Mouse (Mus musculus) stomach, embryonic 14.5 days (tissue): ENCODE measurements around the gene Tns3. TPM values are rescaled to one million over a fixed set of nuclear protein-coding genes. Genes with fewer than 3 reads are reported as not detected.

Experiments
- ATAC-seq: fragments of 200-750 bp; cut with Nextera tagmentation; 2 replicates; pipeline ENCODE4 v1.8.0; 2017; ENCODE audit warnings: low read depth, moderate TSS enrichment; ENCODE audit not compliant: insufficient number of reproducible peaks, insufficient read depth, low FRiP score
- H3K27ac ChIP-seq: fragments of 300-500 bp; sonication (generic); 2 replicates; pipeline ENCODE4 v1.5.1; 2014; ENCODE audit warnings: mild to moderate bottlenecking, low read length, moderate library complexity, mixed read lengths
- H3K27me3 ChIP-seq: fragments of 300-500 bp; sonication (generic); 2 replicates; pipeline ENCODE4 v1.6.1; 2014; ENCODE audit warnings: low read length, control low read depth, mixed read lengths; ENCODE audit not compliant: control insufficient read depth, insufficient read depth
- H3K36me3 ChIP-seq: fragments of 300-500 bp; sonication (generic); 2 replicates; pipeline ENCODE4 v1.6.1; 2014; ENCODE audit warnings: mild to moderate bottlenecking, control low read depth, low read length, moderate library complexity, mixed read lengths; ENCODE audit not compliant: control insufficient read depth, insufficient read depth
- H3K4me1 ChIP-seq: fragments of 300-500 bp; sonication (generic); 2 replicates; pipeline ENCODE4 v1.6.1; 2014; ENCODE audit warnings: low read length, control low read depth, mixed read lengths; ENCODE audit not compliant: control insufficient read depth, insufficient read depth
- H3K4me2 ChIP-seq: fragments of 300-500 bp; sonication (generic); replicated peaks from 2 replicates; pipeline ENCODE4 v1.6.1; 2014; ENCODE audit warnings: low read depth, low read length, control low read depth
- H3K4me3 ChIP-seq: fragments of 300-500 bp; sonication (generic); 2 replicates; pipeline ENCODE4 v1.5.1; 2014; ENCODE audit warnings: low read depth, low read length, control low read depth
- H3K9ac ChIP-seq: fragments of 300-500 bp; sonication (generic); replicated peaks from 2 replicates; pipeline ENCODE4 v1.6.1; 2014; ENCODE audit warnings: low read depth, mild to moderate bottlenecking, control low read depth, low read length, moderate library complexity, mixed read lengths
- H3K9me3 ChIP-seq: fragments of 300-500 bp; sonication (generic); 2 replicates; pipeline ENCODE4 v1.6.1; 2016; ENCODE audit warnings: low read depth, low read length, control low read depth; ENCODE audit not compliant: control insufficient read depth
- WGBS: fragments of 180-500 bp; shearing (Covaris S2); extraction: QIAGEN DNeasy Blood & Tissue Kit; methylation state at CpG from one replicate; pipeline ENCODE4 v1.1.7; 2014; 5-methylcytosine and 5-hydroxymethylcytosine counted together
- polyA plus RNA-seq: library from polyadenylated mRNA; unstranded; fragments of >200 nt; fragmentation: Nextera tagmentation; extraction: Ambion mirVana; gene quantifications from 2 replicates; pipeline ENCODE4 v1.2.1, GENCODE M21; 2014

The Tns3 gene
- polyA plus RNA-seq, 1 experiment from 2014 or later, result 31.2 TPM

GRCm38 (mm10) chr11:8482721-8483120 lies 181.6 kb downstream of the Tns3 start:
- Histone ChIP-seq H3K4me3 (no peak overlapping the region), H3K27me3 (no peaks in the 10 kb centered on the region), H3K4me2 (no peak overlapping the region), H3K9ac (no peak overlapping the region), H3K27ac (no peak overlapping the region; the same call in 1 of the 2 replicates), H3K36me3 (peaks cover 29% of the 10 kb centered on the region), H3K4me1 (0 out of 2 replicates have a peak, but pooled peaks cover 3% of the 10 kb centered on the region), H3K9me3 (no peaks in the 10 kb centered on the region)
- no peak for ATAC-seq
- 60% methylated on average over 3 of the region's 3 CpGs for WGBS

GRCm38 (mm10) chr11:8481962-8482361 lies 182.4 kb downstream of the Tns3 start:
- H3K27ac ChIP-seq, result no peak overlapping the region
- 0 out of 2 replicates have a peak, but pooled peaks cover 3% of the 10 kb centered on the region for H3K4me1 ChIP-seq
- no peak overlapping the region for H3K4me3 ChIP-seq
- H3K36me3 ChIP-seq, result peaks cover 36% of the 10 kb centered on the region
- H3K9me3 ChIP-seq, result no peaks in the 10 kb centered on the region
- no peak overlapping the region for H3K9ac ChIP-seq
- no peak for ATAC-seq
- no peaks in the 10 kb centered on the region for H3K27me3 ChIP-seq
- H3K4me2 ChIP-seq, result no peak overlapping the region
- 37% methylated on average over 5 of the region's 5 CpGs for WGBS

- no peak overlapping the region for H3K4me2 ChIP-seq
- no peak for ATAC-seq
- H3K4me3 ChIP-seq, result no peak overlapping the region
- H3K27ac ChIP-seq, result no peak overlapping the region
- H3K9ac ChIP-seq, result no peak overlapping the region
- 73% methylated on average over 6 of the region's 6 CpGs for WGBS
- no peaks in the 10 kb centered on the region for H3K27me3 ChIP-seq
- H3K4me1 ChIP-seq, result 0 out of 2 replicates have a peak, but pooled peaks cover 3% of the 10 kb centered on the region
- peaks cover 36% of the 10 kb centered on the region for H3K36me3 ChIP-seq
- no peaks in the 10 kb centered on the region for H3K9me3 ChIP-seq
Observed at GRCm38 (mm10) chr11:8481529-8481928, 182.8 kb downstream of the Tns3 start.

- H3K27me3 ChIP-seq, result no peaks in the 10 kb centered on the region
- H3K4me2 ChIP-seq, result no peak overlapping the region
- no peak overlapping the region for H3K9ac ChIP-seq
- peaks cover 34% of the 10 kb centered on the region for H3K36me3 ChIP-seq
- WGBS, result 90% methylated on average over 2 of the region's 2 CpGs
- ATAC-seq, result no peak
- no peak overlapping the region for H3K27ac ChIP-seq
- no peak overlapping the region for H3K4me3 ChIP-seq
- no peaks in the 10 kb centered on the region for H3K9me3 ChIP-seq
- 0 out of 2 replicates have a peak, but pooled peaks cover 3% of the 10 kb centered on the region for H3K4me1 ChIP-seq
Observed at GRCm38 (mm10) chr11:8479858-8480257, 184.5 kb downstream of the Tns3 start.

GRCm38 (mm10) chr11:8479313-8479712 lies 185.0 kb downstream of the Tns3 start:
- no peak overlapping the region for H3K4me3 ChIP-seq
- WGBS, result 93% methylated on average over 7 of the region's 7 CpGs
- no peak overlapping the region for H3K27ac ChIP-seq
- no peaks in the 10 kb centered on the region for H3K27me3 ChIP-seq
- H3K9me3 ChIP-seq, result no peaks in the 10 kb centered on the region
- ATAC-seq, result no peak
- H3K36me3 ChIP-seq, result peaks cover 33% of the 10 kb centered on the region
- H3K9ac ChIP-seq, result no peak overlapping the region
- 0 out of 2 replicates have a peak, but pooled peaks cover 3% of the 10 kb centered on the region for H3K4me1 ChIP-seq
- H3K4me2 ChIP-seq, result no peak overlapping the region

GRCm38 (mm10) chr11:8473616-8474015 lies 190.7 kb downstream of the Tns3 start:
- Histone ChIP-seq H3K4me1 (peaks cover 17% of the 10 kb centered on the region), H3K9me3 (no peaks in the 10 kb centered on the region), H3K9ac (no peak overlapping the region), H3K27me3 (no peaks in the 10 kb centered on the region), H3K4me3 (no peak overlapping the region), H3K27ac (no peak overlapping the region), H3K36me3 (peaks cover 31% of the 10 kb centered on the region), H3K4me2 (no peak overlapping the region)
- no peak for ATAC-seq
- 76% methylated on average over 5 of the region's 5 CpGs for WGBS

- peaks cover 25% of the 10 kb centered on the region for H3K4me1 ChIP-seq
- H3K27ac ChIP-seq, result no peak overlapping the region
Observed at GRCm38 (mm10) chr11:8472439-8472838, 191.9 kb downstream of the Tns3 start.

GRCm38 (mm10) chr11:8471535-8471934 lies 192.8 kb downstream of the Tns3 start:
- ATAC-seq, result no peak
- Histone ChIP-seq H3K4me2 (no peak overlapping the region), H3K36me3 (peaks cover 12% of the 10 kb centered on the region), H3K9ac (no peak overlapping the region), H3K27ac (no peak overlapping the region), H3K4me3 (no peak overlapping the region), H3K4me1 (peaks cover 34% of the 10 kb centered on the region), H3K27me3 (no peaks in the 10 kb centered on the region), H3K9me3 (no peaks in the 10 kb centered on the region)
- WGBS, result 87% methylated on average over 3 of the region's 3 CpGs

More at GRCm38 (mm10) chr11:8472439-8472838, 191.9 kb downstream of the Tns3 start:
- Histone ChIP-seq H3K9me3 (no peaks in the 10 kb centered on the region), H3K36me3 (peaks cover 20% of the 10 kb centered on the region), H3K4me3 (no peak overlapping the region), H3K27me3 (no peaks in the 10 kb centered on the region), H3K9ac (no peak overlapping the region), H3K4me2 (no peak overlapping the region)
- no peak for ATAC-seq
- WGBS, result 59% methylated on average over 12 of the region's 12 CpGs

GRCm38 (mm10) chr11:8469537-8469936 lies 194.8 kb downstream of the Tns3 start:
- Histone ChIP-seq H3K4me3 (no peak overlapping the region), H3K27me3 (no peaks in the 10 kb centered on the region), H3K9me3 (no peaks in the 10 kb centered on the region), H3K4me1 (peaks cover 40% of the 10 kb centered on the region), H3K27ac (peak overlapping the region; percentile 94), H3K36me3 (peaks cover 9% of the 10 kb centered on the region; the same call in 1 of the 2 replicates), H3K9ac (no peak overlapping the region), H3K4me2 (no peak overlapping the region; the same call in 1 of the 2 replicates)
- 54% methylated on average over 9 of the region's 9 CpGs for WGBS
- ATAC-seq, result no peak
